Mouse (Mus musculus) G1E (cell line): ENCODE results near the gene Ttc22. TPM values are rescaled to one million over a fixed set of nuclear protein-coding genes. Genes with fewer than 3 reads are reported as not detected.

ENCODE experiments used
- ATAC-seq: 2 replicates; pipeline ENCODE4 v1.8.0; 2016; ENCODE audit warnings: mild to moderate bottlenecking; ENCODE audit not compliant: insufficient number of reproducible peaks, poor library complexity, low FRiP score, severe bottlenecking; ENCODE audit errors: extremely low read depth
- DNase-seq: peaks from one replicate; pipeline ENCODE4 v3.0.0; 2012; ENCODE audit warnings: low spot score
- H3K27me3 ChIP-seq: 2 replicates; pipeline ENCODE4 v1.6.1; 2012; ENCODE audit warnings: mild to moderate bottlenecking, low read length, inconsistent platforms; ENCODE audit not compliant: insufficient read depth
- H3K36me3 ChIP-seq: replicated peaks from 2 replicates; pipeline ENCODE3; 2012; ENCODE audit warnings: mild to moderate bottlenecking, inconsistent platforms
- H3K4me1 ChIP-seq: 2 replicates; pipeline ENCODE4 v1.6.1; 2012; ENCODE audit warnings: low read depth, low read length, inconsistent platforms, mixed read lengths; ENCODE audit not compliant: insufficient read depth
- H3K4me3 ChIP-seq: 2 replicates; pipeline ENCODE4 v1.5.1; 2012; ENCODE audit warnings: low read depth, mild to moderate bottlenecking, inconsistent platforms, low read length, moderate library complexity, mixed read lengths
- H3K9me3 ChIP-seq: replicated peaks from 2 replicates; pipeline ENCODE4 v1.6.1; 2012; ENCODE audit warnings: inconsistent platforms
- CTCF ChIP-seq: IDR thresholded peaks from 2 replicates; pipeline ENCODE4 v1.5.1; 2012; ENCODE audit warnings: low read depth, low read length, inconsistent platforms, mixed read lengths
- GATA1 ChIP-seq: IDR thresholded peaks from 2 replicates; pipeline ENCODE4 v1.6.1; 2012; ENCODE audit warnings: borderline replicate concordance, low read length, inconsistent platforms, mixed read lengths
- GATA2 ChIP-seq: IDR thresholded peaks from 2 replicates; pipeline ENCODE4 v1.6.1; 2012; ENCODE audit warnings: low read depth, low read length, inconsistent platforms, borderline replicate concordance
- POLR2AphosphoS5 ChIP-seq: IDR thresholded peaks from 2 replicates; pipeline ENCODE4 v1.6.1; 2012; ENCODE audit warnings: low read depth, low read length, inconsistent platforms; ENCODE audit not compliant: insufficient replicate concordance
- TAL1 ChIP-seq: conservative IDR thresholded peaks from 2 replicates; pipeline ENCODE4 v1.6.1; 2012; ENCODE audit warnings: low read depth, low read length, inconsistent platforms, mixed read lengths
- polyA plus RNA-seq: library from polyadenylated mRNA; stranded (reverse); fragments of >175 nt; gene quantifications from 2 replicates; pipeline ENCODE4 v1.2.3, GENCODE M21; 2012
- total RNA-seq, 2 experiments: library from RNA; stranded (forward) in 1 of 2; stranded (reverse) in 1 of 2; fragments of 200-1000 nt in 1 of 2; fragments of >200 nt in 1 of 2; fragmentation: Nextera tagmentation in 1 of 2; gene quantifications; 2 replicates each; pipeline ENCODE4 v1.2.3; 2014 to 2017

Ttc22 gene
- total and polyA plus RNA-seq, 3 experiments, result not detected

DNA sequence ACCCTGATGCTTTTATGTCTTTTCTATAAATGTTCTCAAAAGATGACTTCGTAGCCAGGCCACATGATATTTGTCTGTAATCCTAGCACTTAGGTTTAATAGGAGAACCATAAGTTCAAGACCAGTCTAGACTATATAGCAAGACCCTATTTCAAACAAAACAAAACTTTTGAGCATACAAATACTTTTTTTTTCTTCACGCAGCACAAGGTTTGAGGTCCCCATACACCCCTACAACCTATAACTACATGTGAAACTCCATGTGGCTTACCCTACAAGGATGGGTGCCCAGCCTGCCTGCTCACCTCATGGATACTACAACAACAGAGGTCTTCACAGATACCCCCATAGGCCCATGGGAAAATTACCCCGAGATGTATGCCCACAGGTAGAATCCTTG is 56.9 kb downstream of the Ttc22 start:
- DNase-seq (no peak), ATAC-seq (no peak)
- peaks cover 36% of the 10 kb centered on the region for H3K36me3 ChIP-seq
- H3K4me3 ChIP-seq, result peak overlapping the region; percentile 89; the same call in 1 of the 2 replicates
- peaks cover 14% of the 10 kb centered on the region for H3K27me3 ChIP-seq
- H3K4me1 ChIP-seq, result peaks cover 38% of the 10 kb centered on the region
- no peaks in the 10 kb centered on the region for H3K9me3 ChIP-seq
- TF ChIP-seq GATA2 (no peak), POLR2AphosphoS5 (no peak), GATA1 (no peak), TAL1 (no peak), CTCF (no peak)

- Histone ChIP-seq H3K27me3 (peaks cover 22% of the 10 kb centered on the region), H3K4me1 (peaks cover 36% of the 10 kb centered on the region), H3K9me3 (no peaks in the 10 kb centered on the region), H3K4me3 (no peak overlapping the region), H3K36me3 (peaks cover 19% of the 10 kb centered on the region)
- no peak for DNase-seq
- TF ChIP-seq GATA1, result no peak
- no peak for TF ChIP-seq GATA2
- TF ChIP-seq CTCF, result no peak
- TF ChIP-seq TAL1, result no peak
- no peak for TF ChIP-seq POLR2AphosphoS5
- no peak for ATAC-seq
Observed at GRCm38 (mm10) chr4:106680955-106681354, 58.7 kb downstream of the Ttc22 start.

- TF ChIP-seq POLR2AphosphoS5 (no peak), CTCF (no peak), GATA2 (no peak), GATA1 (no peak), TAL1 (no peak)
- DNase-seq (no peak), ATAC-seq (no peak)
- no peak overlapping the region for H3K4me3 ChIP-seq
- no peaks in the 10 kb centered on the region for H3K36me3 ChIP-seq
- H3K4me1 ChIP-seq, result no peaks in the 10 kb centered on the region
- peaks cover 26% of the 10 kb centered on the region for H3K27me3 ChIP-seq
- no peaks in the 10 kb centered on the region for H3K9me3 ChIP-seq
Observed at GRCm38 (mm10) chr4:106688636-106689296, 66.5 kb downstream of the Ttc22 start.

Other genes with a start within 250 kb of the Ttc22 start
- gene Pcsk9, start 158.1 kb upstream of the Ttc22 start, total RNA-seq (2014; fragmentation: Nextera tagmentation), result not detected in 2 replicates
- not detected in 2 replicates for gene Pcsk9, start 158.1 kb upstream of the Ttc22 start, total RNA-seq (2017)
- not detected in 2 replicates for gene Pcsk9, start 158.1 kb upstream of the Ttc22 start, polyA plus RNA-seq
- not detected in 2 replicates for gene Bsnd, start 130.1 kb upstream of the Ttc22 start, total RNA-seq (2014; fragmentation: Nextera tagmentation)
- 0.06 and 0.16 TPM in 2 replicates for gene Bsnd, start 130.1 kb upstream of the Ttc22 start, total RNA-seq (2017)
- gene Bsnd, start 130.1 kb upstream of the Ttc22 start, polyA plus RNA-seq, result not detected in 2 replicates
- 15.4 and 15.9 TPM in 2 replicates for gene Dhcr24, start 61.4 kb upstream of the Ttc22 start, total RNA-seq (2014; fragmentation: Nextera tagmentation)
- gene Dhcr24, start 61.4 kb upstream of the Ttc22 start, total RNA-seq (2017), result 29.6 and 33.2 TPM in 2 replicates
- gene Dhcr24, start 61.4 kb upstream of the Ttc22 start, polyA plus RNA-seq, result 37.9 and 43.4 TPM in 2 replicates
- not detected in 2 replicates for gene Lexm, start 5.2 kb upstream of the Ttc22 start, total RNA-seq (2014; fragmentation: Nextera tagmentation)
- gene Lexm, start 5.2 kb upstream of the Ttc22 start, total RNA-seq (2017), result not detected in 2 replicates
- not detected in 2 replicates for gene Lexm, start 5.2 kb upstream of the Ttc22 start, polyA plus RNA-seq
- gene Pars2, start 28.6 kb downstream of the Ttc22 start, total RNA-seq (2014; fragmentation: Nextera tagmentation), result 8.7 and 10.7 TPM in 2 replicates
- 12.7 and 14.0 TPM in 2 replicates for gene Pars2, start 28.6 kb downstream of the Ttc22 start, total RNA-seq (2017)
- 2.9 and 4.5 TPM in 2 replicates for gene Pars2, start 28.6 kb downstream of the Ttc22 start, polyA plus RNA-seq
- gene Ttc4, start 56.5 kb downstream of the Ttc22 start, total RNA-seq (2014; fragmentation: Nextera tagmentation), result 73.6 and 90.8 TPM in 2 replicates
- gene Ttc4, start 56.5 kb downstream of the Ttc22 start, total RNA-seq (2017), result 58.7 and 59.5 TPM in 2 replicates
- 5.6 and 16.6 TPM in 2 replicates for gene Ttc4, start 56.5 kb downstream of the Ttc22 start, polyA plus RNA-seq
- not detected in 2 replicates for gene Mroh7, start 108.5 kb downstream of the Ttc22 start, total RNA-seq (2014; fragmentation: Nextera tagmentation)
- 0.06 and 0.11 TPM in 2 replicates for gene Mroh7, start 108.5 kb downstream of the Ttc22 start, total RNA-seq (2017)
- gene Mroh7, start 108.5 kb downstream of the Ttc22 start, polyA plus RNA-seq, result not detected in 2 replicates
- not detected in 2 replicates for gene Fam151a, start 111.5 kb downstream of the Ttc22 start, total RNA-seq (2014; fragmentation: Nextera tagmentation)
- gene Fam151a, start 111.5 kb downstream of the Ttc22 start, total RNA-seq (2017), result not detected in 2 replicates
- gene Fam151a, start 111.5 kb downstream of the Ttc22 start, polyA plus RNA-seq, result not detected in 2 replicates
- not detected in 2 replicates for gene Acot11, start 182.6 kb downstream of the Ttc22 start, total RNA-seq (2014; fragmentation: Nextera tagmentation)
- 0.11 and 0.52 TPM in 2 replicates for gene Acot11, start 182.6 kb downstream of the Ttc22 start, total RNA-seq (2017)
- gene Acot11, start 182.6 kb downstream of the Ttc22 start, polyA plus RNA-seq, result 0.02 and 0.03 TPM in 2 replicates